Mouse (Mus musculus) G1E (cell line): Measurements from ENCODE around the gene Gnat3.

Experiments
- CTCF ChIP-seq: IDR thresholded peaks from 2 replicates; pipeline ENCODE4 v1.5.1; 2012; ENCODE audit warnings: low read depth, low read length, inconsistent platforms, mixed read lengths
- GATA1 ChIP-seq: IDR thresholded peaks from 2 replicates; pipeline ENCODE4 v1.6.1; 2012; ENCODE audit warnings: borderline replicate concordance, low read length, inconsistent platforms, mixed read lengths
- GATA2 ChIP-seq: IDR thresholded peaks from 2 replicates; pipeline ENCODE4 v1.6.1; 2012; ENCODE audit warnings: low read depth, low read length, inconsistent platforms, borderline replicate concordance
- TAL1 ChIP-seq: conservative IDR thresholded peaks from 2 replicates; pipeline ENCODE4 v1.6.1; 2012; ENCODE audit warnings: low read depth, low read length, inconsistent platforms, mixed read lengths

DNA sequence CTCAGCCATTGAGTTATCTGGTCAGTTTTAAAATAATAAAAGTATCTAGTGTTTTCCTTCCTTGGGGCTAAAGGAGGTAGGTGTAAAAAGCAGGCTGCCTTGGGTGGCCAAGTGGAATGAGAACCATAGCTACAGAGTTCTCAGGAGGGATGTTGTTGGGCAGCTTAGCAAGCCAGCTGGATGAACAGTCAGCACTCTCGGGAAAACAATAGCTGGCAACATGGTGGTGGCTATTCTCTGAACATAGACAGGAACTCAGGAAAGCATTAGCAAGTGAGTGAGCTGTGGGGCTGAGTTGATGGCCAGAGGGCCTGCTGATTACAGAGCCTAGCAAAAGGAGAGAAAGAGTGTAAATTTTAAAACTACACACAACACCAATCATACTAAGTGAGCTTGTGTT lies 27.8 kb upstream of the Gnat3 start:
- TF ChIP-seq CTCF (no peak), TAL1 (no peak), GATA1 (no peak), GATA2 (no peak)
